Mouse (Mus musculus) ES-E14 (cell line): ENCODE data around the gene Hoxd13. TPM values are rescaled to one million over a fixed set of nuclear protein-coding genes. Genes with fewer than 3 reads are reported as not detected.

Experiments used
- DNase-seq: peaks from one replicate; pipeline ENCODE4 v3.0.0-alpha.2; 2013; ENCODE audit warnings: low read depth, low spot score
- H3K27ac ChIP-seq: 2 replicates; pipeline ENCODE4 v1.5.1; 2012; ENCODE audit warnings: low read depth, mild to moderate bottlenecking, low read length, moderate library complexity, mixed read lengths; ENCODE audit not compliant: poor library complexity, insufficient read depth, severe bottlenecking
- H3K36me3 ChIP-seq: 2 replicates; pipeline ENCODE4 v1.6.1; 2012; ENCODE audit warnings: mild to moderate bottlenecking, low read length, moderate library complexity, mixed read lengths; ENCODE audit not compliant: control insufficient read depth, poor library complexity, insufficient read depth, severe bottlenecking
- H3K4me1 ChIP-seq, 2 experiments: fragments of 150-350 bp in 1 of 2; sonication (generic) in 1 of 2; 2 replicates each; pipeline ENCODE4 v1.6.1; 2012; ENCODE audit warnings: low read length in 2 of 2, mild to moderate bottlenecking in 1 of 2, mixed read lengths in 1 of 2; ENCODE audit not compliant: control insufficient read depth in 2 of 2, insufficient read depth in 2 of 2, poor library complexity in 1 of 2
- H3K4me3 ChIP-seq, 2 experiments: fragments of 150-350 bp in 1 of 2; sonication (generic) in 1 of 2; 2 replicates each; pipeline ENCODE4 v1.5.1; 2012; ENCODE audit warnings: low read length in 2 of 2, low read depth in 1 of 2, mild to moderate bottlenecking in 1 of 2, mixed read lengths in 1 of 2; ENCODE audit not compliant: insufficient read depth in 1 of 2, poor library complexity in 1 of 2, severe bottlenecking in 1 of 2
- H3K9ac ChIP-seq: 2 replicates; pipeline ENCODE4 v1.6.1; 2012; ENCODE audit warnings: low read depth, mild to moderate bottlenecking, low read length, mixed read lengths; ENCODE audit not compliant: poor library complexity, insufficient read depth, severe bottlenecking
- H3K9me3 ChIP-seq: fragments of 150-350 bp; sonication (generic); 2 replicates; pipeline ENCODE4 v1.6.1; 2012; ENCODE audit warnings: low read depth, mild to moderate bottlenecking, low read length; ENCODE audit not compliant: control insufficient read depth, insufficient read depth
- CHD2 ChIP-seq: IDR thresholded peaks from 2 replicates; pipeline ENCODE4 v1.6.1; 2014; ENCODE audit warnings: mild to moderate bottlenecking, low read depth, low read length, inconsistent platforms
- HCFC1 ChIP-seq: IDR thresholded peaks from 2 replicates; pipeline ENCODE4 v1.6.1; 2012; ENCODE audit warnings: low read length, inconsistent platforms, borderline replicate concordance; ENCODE audit not compliant: insufficient read depth
- MAFK ChIP-seq: IDR thresholded peaks from 2 replicates; pipeline ENCODE4 v1.6.1; 2014; ENCODE audit warnings: mild to moderate bottlenecking, low read depth, low read length, inconsistent platforms; ENCODE audit not compliant: insufficient read depth
- ZC3H11A ChIP-seq: IDR thresholded peaks from 2 replicates; pipeline ENCODE4 v1.6.1; 2012; ENCODE audit warnings: low read depth, mild to moderate bottlenecking, inconsistent platforms, low read length, borderline replicate concordance
- ZNF384 ChIP-seq: IDR thresholded peaks from 2 replicates; pipeline ENCODE4 v1.6.1; 2012; ENCODE audit warnings: low read depth, low read length, inconsistent platforms
- in situ Hi-C, 2 experiments: fragments of 600-800 bp; cut with MboI; formaldehyde crosslinking; loops; one replicate each; pipeline ENCODE4 v1.15.1; 2025; ENCODE audit warnings: low sequenced_read_pairs in 2 of 2, inconsistent platforms in 1 of 2; ENCODE audit not compliant: unreplicated experiment in 2 of 2
- total RNA-seq: library from RNA; depleted of rRNA; stranded (reverse); fragments of 300-350 nt; gene quantifications from 2 replicates; pipeline ENCODE4 v1.2.3, GENCODE M21; 2012

The Hoxd13 gene
- total RNA-seq, 1 experiment, result 0.98 TPM

DNA sequence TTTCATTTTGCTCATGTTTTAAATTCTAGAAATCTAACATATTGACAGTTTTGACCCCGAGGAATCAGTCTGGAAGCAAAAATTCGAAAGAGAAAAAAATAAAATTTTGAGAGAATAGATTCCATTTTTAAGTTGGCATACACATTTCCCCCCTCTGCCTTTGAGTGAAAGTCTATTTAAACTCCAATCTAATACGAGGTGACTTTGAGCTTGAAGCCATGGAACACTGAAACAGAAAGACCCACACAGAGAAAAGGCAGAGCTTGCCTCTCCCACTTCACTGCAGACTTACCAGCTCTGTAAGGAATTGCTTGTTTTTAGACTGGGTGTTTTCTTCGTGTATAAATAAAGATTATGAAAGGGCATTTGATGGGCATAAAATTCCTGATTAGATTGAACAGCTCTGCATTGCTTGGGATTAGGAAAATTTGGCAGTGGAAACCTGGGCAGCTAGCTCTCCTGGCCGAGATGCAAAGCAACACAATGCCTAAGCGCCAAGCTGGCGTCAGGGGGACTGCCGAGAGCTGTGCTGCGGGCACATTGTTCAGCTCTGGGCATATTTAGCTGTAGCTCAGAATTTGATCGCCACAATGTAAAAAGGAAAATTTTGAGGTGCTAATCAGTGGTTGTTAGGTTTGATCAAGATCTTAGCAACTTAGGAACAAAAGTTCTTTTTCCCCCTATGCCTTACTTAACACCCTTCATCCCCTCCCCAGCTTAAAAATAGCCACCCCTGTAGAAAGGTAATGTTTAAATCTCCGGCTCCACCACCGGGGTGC is 20.9 kb downstream of the Hoxd13 start:
- in situ Hi-C loops, result loop anchor here (10.0 to 25.0 kb wide), 2 partner anchors 56 to 898 kb away; no protein-coding TSS in a partner anchor
- Histone ChIP-seq H3K9ac (no peak overlapping the region), H3K9me3 (no peaks in the 10 kb centered on the region), H3K4me3 (no peak overlapping the region), H3K4me1 (peaks cover 0 to 1% of the 10 kb centered on the region in 2 experiments; a peak in 1 of 4 replicates), H3K27ac (no peak overlapping the region), H3K36me3 (no peaks in the 10 kb centered on the region)
- TF ChIP-seq ZC3H11A (no peak), CHD2 (no peak), HCFC1 (no peak), MAFK (no peak), ZNF384 (no peak)
- no peak for DNase-seq

DNA sequence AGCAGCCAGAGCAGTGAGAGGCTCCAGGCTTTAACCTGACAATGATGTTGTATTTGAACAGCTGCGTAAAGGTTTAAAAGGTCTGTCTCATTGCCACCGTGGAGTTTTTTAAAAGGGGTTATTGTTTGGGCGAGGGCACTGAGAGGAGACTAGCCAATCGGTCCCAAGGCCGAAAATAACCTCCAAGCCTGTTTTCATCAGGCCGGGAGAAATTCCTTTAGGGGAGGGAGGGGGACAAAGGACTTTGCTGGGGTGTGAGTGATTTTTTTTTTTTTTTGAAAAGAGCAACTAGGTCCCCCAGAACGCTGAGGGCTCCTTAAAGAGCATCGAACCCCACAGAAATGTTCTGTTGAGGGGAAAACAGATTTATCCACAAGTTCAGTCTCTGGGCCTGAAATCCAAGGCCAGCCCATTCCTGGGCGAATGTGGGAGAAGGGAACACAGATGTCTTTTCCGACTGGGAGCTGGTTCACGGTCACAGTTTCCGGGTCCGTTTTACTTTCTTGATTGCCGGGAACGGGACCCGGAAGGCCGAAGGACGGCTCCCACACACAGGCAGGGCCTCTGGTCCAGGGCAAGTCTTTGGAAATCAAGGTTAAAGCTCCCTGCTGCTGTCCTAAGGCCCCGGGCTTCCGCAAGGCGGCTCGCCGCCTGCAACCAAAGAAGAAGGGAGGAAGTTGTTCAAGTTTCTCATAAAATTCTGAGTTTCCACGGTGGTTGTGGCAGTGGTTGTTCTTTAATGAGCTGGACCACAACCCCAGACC is 21.6 kb downstream of the Hoxd13 start:
- DNase-seq, result no peak
- Histone ChIP-seq H3K4me3 (no peak overlapping the region), H3K36me3 (no peaks in the 10 kb centered on the region), H3K4me1 (peaks cover 0 to 1% of the 10 kb centered on the region in 2 experiments; a peak in 1 of 4 replicates), H3K9ac (no peak overlapping the region), H3K27ac (no peak overlapping the region), H3K9me3 (no peaks in the 10 kb centered on the region)
- TF ChIP-seq CHD2 (no peak), MAFK (no peak), HCFC1 (no peak), ZNF384 (peak; percentile 34; the same call in 1 of the 2 replicates), ZC3H11A (no peak)
- in situ Hi-C loops, result loop anchor here (5.0 to 25.0 kb wide), 3 partner anchors 48 to 898 kb away; no protein-coding TSS in a partner anchor

DNA sequence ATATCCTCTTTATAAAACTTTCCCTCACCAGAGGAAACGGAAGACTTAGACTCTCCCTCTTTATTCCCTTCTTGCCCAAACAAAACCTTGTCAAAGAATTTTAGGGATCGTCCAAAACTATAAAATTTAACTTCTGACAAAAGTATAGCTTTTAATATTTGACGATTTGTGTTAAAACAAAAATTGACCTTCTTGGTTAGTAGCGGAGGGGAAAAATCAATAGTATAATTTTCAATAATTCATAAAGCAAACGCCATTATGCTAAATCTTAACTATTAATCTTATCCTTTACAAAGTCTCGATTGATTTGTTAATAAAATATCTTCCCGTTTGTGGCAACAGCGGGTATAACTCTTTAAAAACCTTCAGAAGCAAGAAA is 22.2 kb downstream of the Hoxd13 start:
- H3K9ac ChIP-seq, result no peak overlapping the region
- in situ Hi-C loops, result loop anchor here in 1 of 2 experiments (5.0 to 25.0 kb wide), 2 partner anchors 47 to 897 kb away; no protein-coding TSS in a partner anchor

DNA sequence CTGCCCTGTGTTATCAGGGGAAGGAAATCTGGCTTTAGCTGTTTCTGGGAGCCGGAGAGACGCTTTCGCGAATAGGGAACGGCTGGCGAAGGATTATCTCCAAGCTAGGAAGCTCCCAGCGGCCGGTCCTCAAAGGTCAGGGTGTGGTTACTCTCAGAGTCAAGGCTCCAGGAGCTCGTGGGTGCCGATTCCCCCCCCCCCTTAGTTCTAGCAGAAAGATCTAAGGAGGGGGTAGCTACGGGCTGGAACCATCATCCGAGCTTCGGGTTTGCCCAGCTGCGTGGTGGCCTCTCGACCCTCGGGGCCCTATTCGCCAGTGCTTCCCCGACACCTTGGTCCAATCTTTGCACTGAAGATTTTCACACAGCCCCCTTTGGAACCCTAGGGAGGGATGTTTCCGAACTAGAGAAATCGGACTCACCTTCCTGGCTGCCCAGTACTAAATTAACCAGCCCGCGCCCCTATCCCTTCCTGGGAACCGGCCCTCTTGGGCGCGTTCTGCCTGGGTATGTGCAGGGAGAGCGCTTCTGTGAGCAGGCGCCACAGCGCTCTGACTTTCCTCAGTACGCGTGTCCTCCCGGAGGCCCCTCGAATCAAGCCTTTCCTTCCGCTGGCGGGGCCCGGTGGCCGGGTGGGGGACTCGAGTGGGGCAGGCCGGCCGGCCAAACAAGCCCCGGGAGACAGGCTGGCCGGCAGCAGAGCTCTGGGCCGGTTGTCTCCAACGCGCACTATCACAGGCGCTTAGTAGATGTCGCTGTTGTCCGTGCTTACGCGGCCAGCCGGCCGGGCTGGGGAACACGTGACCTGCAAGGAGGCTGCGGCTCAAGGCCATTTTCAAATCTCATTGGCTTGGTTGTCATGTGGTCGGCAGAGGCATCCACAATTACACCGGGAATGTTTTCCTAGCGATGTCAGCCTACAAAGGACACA is 23.2 kb downstream of the Hoxd13 start, which contains the start of gene Hoxd10:
Gene Hoxd10 (plus strand): TSS at position 903 of the 930 bp plus-strand sequence.
- Histone ChIP-seq H3K36me3 (no peaks in the 10 kb centered on the region), H3K9ac (no peak within 1 kb of the TSS), H3K9me3 (no peaks in the 10 kb centered on the region), H3K4me1 (peaks cover 0 to 1% of the 10 kb centered on the region in 2 experiments; a peak in 1 of 4 replicates), H3K4me3 (peak within 1 kb of the TSS; percentile 39 to 52; a peak in 3 of 4 replicates), H3K27ac (no peak within 1 kb of the TSS)
- TF ChIP-seq ZC3H11A (no peak), MAFK (no peak), HCFC1 (no peak), ZNF384 (no peak)
- in situ Hi-C loops, result loop anchor here in 1 of 2 experiments (5.0 to 25.0 kb wide), 2 partner anchors 46 to 896 kb away; no protein-coding TSS in a partner anchor
- DNase-seq, result no peak

More for the DNA sequence above, 22.2 kb downstream of the Hoxd13 start:
- no peak overlapping the region for H3K27ac ChIP-seq
- H3K4me1 ChIP-seq, result peaks cover 0 to 1% of the 10 kb centered on the region in 2 experiments; a peak in 1 of 4 replicates
- TF ChIP-seq ZC3H11A, result no peak
- no peak for TF ChIP-seq CHD2
- TF ChIP-seq ZNF384, result no peak
- TF ChIP-seq MAFK, result no peak
- no peak for TF ChIP-seq HCFC1
- H3K36me3 ChIP-seq, result no peaks in the 10 kb centered on the region
- H3K9me3 ChIP-seq, result no peaks in the 10 kb centered on the region
- DNase-seq, result no peak
- H3K4me3 ChIP-seq, result no peak overlapping the region
